Mouse (Mus musculus) retina, postnatal 7 days (tissue): ENCODE measurements at regions not wholly inside any gene's neighbourhood (a gene's known extent, or its start where the extent isn't known, plus 50 kb on each side); places are given as distances from the start of the nearest gene placed in this dataset.

Source experiments
- DNase-seq: peaks from one replicate; pipeline ENCODE4 v3.0.0-alpha.2; 2012; ENCODE audit warnings: low read depth, low spot score

GRCm38 (mm10) chr12:106128944-106129724 is 119.1 kb downstream of the Vrk1 start:
- DNase-seq, result no peak

- DNase-seq, result no peak
Observed at GRCm38 (mm10) chr12:106130071-106130676, 120.1 kb downstream of the Vrk1 start.

- DNase-seq, result no peak
Observed at GRCm38 (mm10) chr12:106132715-106133114, 122.7 kb downstream of the Vrk1 start.

GRCm38 (mm10) chr12:106138466-106138865 is 128.4 kb downstream of the Vrk1 start:
- no peak for DNase-seq

- no peak for DNase-seq
Observed at GRCm38 (mm10) chr12:106139491-106139890, 129.5 kb downstream of the Vrk1 start.

- no peak for DNase-seq
Observed at GRCm38 (mm10) chr12:106139927-106140326, 129.9 kb downstream of the Vrk1 start.

GRCm38 (mm10) chr12:106140671-106141070 is 130.6 kb downstream of the Vrk1 start:
- no peak for DNase-seq

GRCm38 (mm10) chr12:106143548-106143947 is 133.5 kb downstream of the Vrk1 start:
- DNase-seq, result no peak

- DNase-seq, result no peak
Observed at GRCm38 (mm10) chr12:106156837-106157236, 146.8 kb downstream of the Vrk1 start.

- DNase-seq, result no peak
Observed at GRCm38 (mm10) chr12:106157827-106158226, 147.8 kb downstream of the Vrk1 start.

- DNase-seq, result no peak
Observed at GRCm38 (mm10) chr12:106158620-106159019, 148.6 kb downstream of the Vrk1 start.

- no peak for DNase-seq
Observed at GRCm38 (mm10) chr12:106171301-106171700, 161.3 kb downstream of the Vrk1 start.

GRCm38 (mm10) chr12:106173211-106173610 is 163.2 kb downstream of the Vrk1 start:
- DNase-seq, result no peak

GRCm38 (mm10) chr12:106174070-106174980 is 164.3 kb downstream of the Vrk1 start:
- DNase-seq, result no peak

GRCm38 (mm10) chr12:106174981-106175700 is 165.1 kb downstream of the Vrk1 start:
- DNase-seq, result no peak

GRCm38 (mm10) chr12:106177302-106177701 is 167.3 kb downstream of the Vrk1 start:
- DNase-seq, result no peak

- DNase-seq, result no peak
Observed at GRCm38 (mm10) chr12:106177861-106178260, 167.8 kb downstream of the Vrk1 start.

GRCm38 (mm10) chr12:106178688-106179205 is 168.7 kb downstream of the Vrk1 start:
- no peak for DNase-seq

- DNase-seq, result no peak
Observed at GRCm38 (mm10) chr12:106182923-106183322, 172.9 kb downstream of the Vrk1 start.

- DNase-seq, result no peak
Observed at GRCm38 (mm10) chr12:106183973-106184372, 173.9 kb downstream of the Vrk1 start.

GRCm38 (mm10) chr12:106185398-106186077 is 175.5 kb downstream of the Vrk1 start:
- DNase-seq, result no peak
